Mouse (Mus musculus) CH12F3 (cell line): ENCODE results near the gene Vps39.

ENCODE experiments used
- in situ Hi-C: fragments of 300-500 bp; cut with MboI; formaldehyde crosslinking; loops from 2 replicates; pipeline ENCODE4 v1.14.3; 2020; ENCODE audit warnings: low sequenced_read_pairs

The Vps39 gene

GRCm38 (mm10) chr2:120352682-120353646, at the start of gene Vps39:
Gene Vps39, minus strand, starts transcription at chr2:120353137.
- in situ Hi-C loops = no loop called here

GRCm38 (mm10) chr2:120397951-120398350, 45.0 kb upstream of the Vps39 start:
- in situ Hi-C loops = no loop called here

DNA sequence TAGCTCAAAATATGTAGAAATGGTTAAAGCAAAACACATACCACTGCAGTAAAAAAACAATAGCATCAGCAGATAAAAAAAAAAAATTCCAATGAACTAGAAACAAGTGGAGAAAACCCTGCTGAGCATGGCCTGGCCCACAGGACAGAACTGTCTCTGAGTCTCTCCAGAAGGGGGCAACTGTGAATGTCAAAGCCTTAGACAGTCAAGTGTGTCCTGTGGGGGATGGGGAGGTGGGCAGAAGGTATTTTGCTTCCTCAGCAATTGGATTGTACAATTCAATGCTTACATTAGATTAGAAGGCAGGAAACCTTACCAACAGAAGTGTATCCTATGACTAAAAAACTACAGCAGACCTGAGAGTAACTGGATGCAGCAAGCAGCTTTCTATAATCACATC, 39.5 kb upstream of the Vps39 start:
- in situ Hi-C loops = no loop called here

DNA sequence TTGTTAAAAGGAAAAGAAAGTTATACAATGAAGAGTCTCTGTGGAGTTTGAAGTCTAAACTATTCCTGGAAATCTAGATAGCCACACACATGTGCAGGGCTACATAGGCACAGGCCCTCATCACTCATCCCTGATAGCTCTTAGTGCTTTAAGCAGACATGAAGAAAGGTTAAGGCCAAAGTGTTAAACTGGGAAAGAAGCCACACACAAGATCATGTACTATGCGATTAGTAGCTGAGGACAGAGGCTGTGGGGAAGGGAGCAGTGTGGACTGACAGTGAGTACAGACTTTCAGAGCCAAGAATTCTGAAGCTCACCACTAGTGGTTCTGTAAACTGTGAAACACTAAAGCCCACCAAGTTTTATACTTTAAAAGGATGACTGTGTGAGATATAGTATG, 38.0 kb upstream of the Vps39 start:
- in situ Hi-C loops = no loop called here

DNA sequence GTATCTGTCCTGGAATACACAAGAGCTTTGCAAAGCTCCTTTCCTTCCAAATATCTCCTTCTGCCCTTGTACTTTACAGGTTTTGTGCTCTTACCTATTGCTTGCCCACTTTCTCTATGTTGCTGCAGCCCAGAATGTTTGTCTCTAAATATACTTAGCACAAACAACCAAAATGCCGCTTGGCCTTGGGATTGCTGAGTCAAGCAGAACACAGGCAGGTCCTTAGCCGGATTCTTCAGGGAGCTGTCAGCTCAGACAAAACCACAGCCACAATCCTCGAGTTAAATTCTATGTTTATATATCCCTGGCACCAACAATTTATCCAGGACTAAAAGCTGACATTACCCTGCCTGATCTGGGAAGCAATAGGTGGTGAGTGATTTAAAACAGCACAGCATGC, 36.4 kb upstream of the Vps39 start:
- in situ Hi-C loops = no loop called here

DNA sequence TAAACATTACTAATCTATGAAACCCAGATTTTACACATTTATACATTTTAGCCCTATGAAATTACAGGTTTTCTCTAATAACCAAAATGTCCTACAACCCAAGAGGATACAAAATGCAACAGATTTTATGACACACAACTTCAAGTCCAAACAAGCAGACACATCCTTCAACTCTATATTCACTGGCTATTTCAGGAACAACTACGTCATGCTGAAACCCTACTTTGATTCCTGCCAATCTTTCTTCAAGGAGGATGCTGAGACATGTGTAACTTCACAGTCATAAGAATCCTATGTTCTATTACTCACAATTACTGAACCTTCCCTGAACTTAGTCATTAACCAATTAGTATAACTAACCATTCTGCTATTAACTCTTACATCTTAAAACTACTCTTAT, 34.4 kb upstream of the Vps39 start:
- in situ Hi-C loops = no loop called here

GRCm38 (mm10) chr2:120386264-120386663, 33.3 kb upstream of the Vps39 start:
- in situ Hi-C loops = no loop called here

GRCm38 (mm10) chr2:120373858-120374257, 20.9 kb upstream of the Vps39 start:
- in situ Hi-C loops = no loop called here

GRCm38 (mm10) chr2:120367416-120368207, 14.7 kb upstream of the Vps39 start:
- in situ Hi-C loops = no loop called here

DNA sequence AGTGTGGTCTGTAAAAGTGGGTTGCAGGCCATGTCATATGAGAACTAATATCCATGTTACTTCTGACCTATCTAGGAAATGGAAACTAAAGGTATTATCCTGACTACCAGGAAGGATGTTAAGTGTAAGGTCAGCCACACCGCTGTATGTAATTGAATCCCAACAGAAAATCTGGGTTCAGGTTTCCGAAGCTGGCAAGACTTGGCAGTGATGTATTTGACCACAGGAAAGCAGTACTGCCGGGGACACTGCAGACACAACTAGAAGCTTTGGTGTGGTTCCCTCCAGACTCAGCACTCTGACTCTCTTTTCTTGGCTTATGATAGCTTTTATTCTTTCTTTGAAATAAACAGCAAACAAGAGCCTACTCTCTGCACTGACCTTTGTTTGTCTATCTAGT, 13.6 kb upstream of the Vps39 start:
- in situ Hi-C loops = no loop called here

- in situ Hi-C loops = no loop called here
Measured at GRCm38 (mm10) chr2:120360425-120360824, 7.5 kb upstream of the Vps39 start.

DNA sequence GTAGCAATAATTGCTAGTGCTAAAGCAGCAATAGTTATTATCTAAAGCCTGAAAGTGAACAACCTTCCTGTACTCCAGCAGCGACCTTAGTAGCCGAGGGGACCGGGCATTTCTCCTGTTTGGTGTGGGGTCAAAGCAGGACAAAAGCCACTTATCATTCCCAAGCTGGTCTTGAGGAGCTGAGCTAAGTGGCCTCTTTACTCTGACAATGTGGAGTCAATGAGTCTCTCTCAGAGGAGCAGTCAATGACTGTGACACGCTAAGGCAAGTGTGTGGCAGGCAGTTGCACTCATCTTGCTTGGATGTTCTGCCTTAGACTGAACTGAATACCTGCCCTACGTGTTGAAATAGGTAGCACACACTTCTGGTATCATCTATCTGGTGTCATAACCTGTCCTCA, 1.6 kb downstream of the Vps39 start:
- in situ Hi-C loops = no loop called here

DNA sequence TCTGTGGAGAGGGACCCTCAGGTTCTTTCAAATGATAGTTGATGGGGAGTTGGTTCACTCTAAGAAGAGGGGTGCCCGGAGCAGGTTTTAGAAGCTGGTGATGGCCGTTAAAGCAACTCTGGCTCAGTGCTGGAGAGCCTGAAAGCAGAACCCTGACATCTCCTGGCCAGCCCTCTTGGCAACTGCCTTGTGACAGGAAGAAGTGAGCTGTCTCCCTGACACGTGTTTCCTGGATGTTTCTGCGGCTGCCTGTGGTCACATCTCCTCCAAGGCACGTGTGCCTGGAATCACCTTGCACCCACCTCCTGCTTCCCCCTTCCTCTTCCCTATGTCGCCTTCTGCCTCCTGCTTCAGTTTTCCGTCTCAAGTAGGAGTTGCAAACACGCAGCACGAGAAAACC, 4.8 kb downstream of the Vps39 start:
- in situ Hi-C loops = no loop called here

DNA sequence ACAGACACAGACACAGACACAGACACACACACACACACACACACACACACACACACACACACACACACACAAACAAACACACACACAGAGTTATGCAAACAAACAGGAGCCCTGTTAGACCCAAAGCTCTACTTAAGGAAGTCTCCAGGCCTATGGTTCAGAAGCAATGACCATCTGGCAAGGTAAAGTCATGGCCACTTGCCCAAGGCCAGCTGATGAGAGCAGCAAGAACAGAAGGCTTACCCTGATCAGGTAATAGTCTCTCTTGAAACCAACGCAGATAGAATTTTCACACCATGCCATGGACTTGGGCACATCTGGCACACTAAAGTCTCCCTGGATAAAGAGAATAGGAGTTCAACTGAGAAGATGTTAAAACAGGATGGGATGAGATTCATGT, 11.2 kb downstream of the Vps39 start:
- in situ Hi-C loops = no loop called here

DNA sequence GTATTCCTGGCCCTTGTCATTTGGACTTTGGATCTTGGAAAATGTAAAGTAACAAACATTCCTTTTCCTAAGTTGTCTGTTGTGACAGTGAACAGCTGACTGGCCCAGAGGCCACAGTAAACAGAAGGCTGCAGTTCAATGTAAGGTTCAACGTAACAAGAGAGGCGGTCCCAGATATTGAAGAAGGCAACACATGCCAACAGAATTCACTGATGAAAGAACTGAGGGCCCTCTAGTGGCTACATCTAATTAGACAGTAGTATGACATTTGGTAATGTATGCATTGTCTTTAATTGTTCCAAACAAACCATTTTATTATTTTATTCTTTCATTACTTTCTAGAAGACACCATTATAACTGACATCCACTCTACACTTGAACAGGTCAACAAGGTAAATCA, 15.1 kb downstream of the Vps39 start:
- in situ Hi-C loops = no loop called here

DNA sequence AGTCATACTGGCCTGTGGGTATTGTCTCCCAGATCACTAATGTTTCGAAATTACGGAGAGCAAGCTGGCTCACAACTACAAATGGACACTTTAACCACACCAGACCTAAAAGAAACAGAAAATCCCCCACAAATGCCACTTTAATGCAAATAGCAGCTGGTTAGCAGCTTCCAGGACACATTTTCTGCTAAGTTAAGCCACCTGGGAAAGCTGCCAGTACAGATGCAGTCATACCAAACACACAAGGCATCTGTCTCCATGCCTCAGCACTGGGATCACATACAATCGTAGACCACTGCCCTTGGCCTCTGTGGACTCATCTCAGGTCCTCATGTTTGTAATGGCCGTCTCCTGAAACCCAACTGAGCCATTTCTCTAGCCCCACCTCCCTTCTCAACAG, 21.4 kb downstream of the Vps39 start:
- in situ Hi-C loops = no loop called here

- in situ Hi-C loops = no loop called here
Measured at GRCm38 (mm10) chr2:120315077-120315476, 37.9 kb downstream of the Vps39 start.

DNA sequence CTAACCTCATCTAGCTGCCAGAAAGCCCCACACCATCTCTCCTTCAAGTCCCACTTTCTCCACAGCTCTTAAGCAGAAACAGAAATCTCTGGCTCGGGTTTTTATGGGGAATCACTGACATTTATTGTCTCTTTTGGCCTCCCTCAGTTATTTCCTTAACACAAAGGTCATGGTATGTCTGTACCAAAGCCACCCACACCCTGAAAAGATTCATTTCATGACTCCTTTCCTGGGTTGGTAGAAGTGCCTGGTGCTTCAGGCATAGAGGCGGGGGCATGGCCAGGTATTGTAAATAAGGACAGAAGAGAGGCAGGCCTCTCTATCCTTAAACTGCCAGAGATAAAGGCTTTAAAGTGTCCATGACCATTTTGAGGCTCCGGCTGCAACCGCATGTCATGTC, 38.5 kb downstream of the Vps39 start:
- in situ Hi-C loops = no loop called here

GRCm38 (mm10) chr2:120313976-120314375, 39.0 kb downstream of the Vps39 start, which contains the start of gene Pla2g4f:
Gene Pla2g4f, minus strand, starts transcription at chr2:120314165.
- in situ Hi-C loops = no loop called here

DNA sequence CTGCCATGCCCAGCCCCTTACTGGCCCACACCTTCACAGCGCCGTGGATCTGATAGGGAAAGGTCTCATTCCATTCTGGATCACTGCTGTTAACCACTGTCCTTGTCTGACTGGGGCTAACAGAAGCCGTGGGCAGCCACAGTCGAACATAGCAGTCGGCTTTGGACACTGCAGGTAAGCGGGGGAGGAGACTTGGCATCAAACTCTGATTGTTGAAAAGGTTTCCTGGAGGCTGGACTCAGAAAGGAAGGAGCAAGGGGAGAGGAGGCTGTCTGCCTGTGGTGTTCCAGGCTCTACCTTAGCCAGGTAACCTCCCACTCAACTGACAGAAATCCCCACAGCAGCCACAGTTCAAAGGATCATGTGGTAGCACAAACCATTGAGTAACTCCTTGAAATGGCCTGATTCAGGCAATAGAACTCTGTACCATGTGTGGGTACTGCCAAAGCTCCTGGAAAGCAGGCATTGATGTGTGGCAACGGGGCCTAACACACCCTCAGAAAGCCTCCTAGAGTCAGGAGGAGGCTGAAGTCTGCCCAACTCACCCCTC, 40.6 kb downstream of the Vps39 start:
- in situ Hi-C loops = no loop called here

DNA sequence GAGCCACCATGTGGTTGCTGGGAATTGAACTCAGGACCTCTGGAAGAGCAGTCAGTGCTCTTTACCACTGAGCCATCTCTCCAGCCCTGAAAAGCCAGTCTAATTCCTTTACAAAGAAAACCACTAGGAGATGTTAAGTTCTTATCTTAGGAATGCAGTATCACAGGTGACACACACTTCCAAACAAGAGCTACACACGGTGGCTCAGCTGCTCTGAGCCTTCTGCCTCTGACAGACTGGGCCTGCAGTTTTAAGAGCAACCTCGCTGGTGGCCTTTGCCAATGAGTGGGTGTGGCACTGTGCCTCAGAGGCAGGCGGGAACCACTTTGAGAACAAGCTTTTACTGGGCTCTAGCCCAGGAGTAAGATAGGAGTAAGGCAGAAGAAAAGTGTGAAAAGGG, 48.8 kb downstream of the Vps39 start:
- in situ Hi-C loops = no loop called here

DNA sequence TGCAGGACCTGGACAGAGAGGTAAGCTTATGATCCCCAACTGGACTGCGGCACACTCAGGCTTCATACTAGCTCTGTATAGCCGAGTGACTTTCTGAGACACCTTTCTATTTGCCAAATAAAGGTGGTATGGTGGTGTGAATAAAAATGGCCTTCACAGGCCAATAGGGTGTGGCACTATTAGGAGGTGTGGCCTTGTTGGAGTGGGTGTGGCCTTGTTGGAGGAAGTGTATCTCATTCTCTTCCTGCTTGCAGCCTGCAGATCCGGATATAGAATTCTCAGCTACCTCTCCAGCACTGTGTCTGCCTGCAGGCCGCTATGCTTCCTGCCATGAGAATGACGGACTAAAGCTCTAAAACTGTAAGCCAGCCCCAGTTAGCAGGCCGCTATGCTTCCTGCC, 51.9 kb downstream of the Vps39 start:
- in situ Hi-C loops = no loop called here
